Mouse (Mus musculus): ENCODE data around the gene Mtnr1b.
"Not testable (repeated sequence)": the region's sequence is repeated elsewhere in the genome, so short reads cannot be mapped to it uniquely, and the experiment has no call there.

Mtnr1b gene

GRCm38 (mm10) chr9:15874506-15875160 lies at the start of gene Mtnr1b:
Mtnr1b (minus strand) TSS chr9:15874556.
- no peak for DNase-seq

GRCm38 (mm10) chr9:15920271-15920670 lies 45.9 kb upstream of the Mtnr1b start:
- no peak for DNase-seq

GRCm38 (mm10) chr9:15919373-15920005 lies 45.1 kb upstream of the Mtnr1b start:
- no peak for DNase-seq

- DNase-seq = no peak
These were observed 42.2 kb upstream of the Mtnr1b start for GRCm38 (mm10) chr9:15916600-15916999.

- DNase-seq = no peak
These were observed 38.4 kb upstream of the Mtnr1b start for GRCm38 (mm10) chr9:15912735-15913134.

GRCm38 (mm10) chr9:15909397-15910113 lies 35.2 kb upstream of the Mtnr1b start:
- DNase-seq = no peak

- DNase-seq = no peak
These were observed 29.8 kb upstream of the Mtnr1b start for GRCm38 (mm10) chr9:15903948-15904750.

- no peak for DNase-seq
These were observed 23.8 kb upstream of the Mtnr1b start for GRCm38 (mm10) chr9:15898112-15898511.

- no peak for DNase-seq
These were observed 12.4 kb upstream of the Mtnr1b start for GRCm38 (mm10) chr9:15886756-15887155.

- no peak for DNase-seq
These were observed 6.4 kb upstream of the Mtnr1b start for GRCm38 (mm10) chr9:15880754-15881153.

- peak; percentile 26 for DNase-seq
These were observed 5.8 kb upstream of the Mtnr1b start for GRCm38 (mm10) chr9:15880160-15880603.

GRCm38 (mm10) chr9:15870013-15870412 lies 4.3 kb downstream of the Mtnr1b start:
- no peak for DNase-seq

GRCm38 (mm10) chr9:15869456-15869855 lies 4.9 kb downstream of the Mtnr1b start:
- DNase-seq = no peak

GRCm38 (mm10) chr9:15866280-15867072 lies 7.9 kb downstream of the Mtnr1b start:
- no peak for DNase-seq

GRCm38 (mm10) chr9:15861402-15861801 lies 13.0 kb downstream of the Mtnr1b start:
- no peak for DNase-seq

- DNase-seq = no peak
These were observed 23.6 kb downstream of the Mtnr1b start for GRCm38 (mm10) chr9:15850749-15851148.

- no peak for DNase-seq
These were observed 29.0 kb downstream of the Mtnr1b start for GRCm38 (mm10) chr9:15845390-15845789.

- DNase-seq = not testable (repeated sequence)
These were observed 29.4 kb downstream of the Mtnr1b start for GRCm38 (mm10) chr9:15844936-15845335.

GRCm38 (mm10) chr9:15813002-15813911 lies 61.1 kb downstream of the Mtnr1b start:
- no peak for DNase-seq

- DNase-seq = no peak
These were observed 70.1 kb downstream of the Mtnr1b start for GRCm38 (mm10) chr9:15804296-15804695.

- no peak for DNase-seq
These were observed 71.8 kb downstream of the Mtnr1b start for GRCm38 (mm10) chr9:15802413-15803027.
